Mouse (Mus musculus) heart, postnatal 36 days (tissue): ENCODE measurements around the gene Pard3. TPM values are rescaled to one million over a fixed set of nuclear protein-coding genes. Genes with fewer than 3 reads are reported as not detected.
A peak's percentile ranks its signal among the peaks of the same experiment; 100 is the strongest.

Experiments used
- DNase-seq, 2 experiments: peaks; one replicate each; pipeline ENCODE4 v3.0.0; 2021 to 2022
- intact Hi-C: fragments of 180-260 bp; cut with DNase I; formaldehyde crosslinking; loops from one replicate; pipeline ENCODE4 v1.15.1; 2025
- total RNA-seq, 2 experiments: library from RNA; stranded (reverse); gene quantifications; 2 replicates each; pipeline ENCODE4 v1.2.3; 2021

Pard3 gene
- 10 to 100 TPM; 30.9 to 33.5 TPM for total RNA-seq

DNA sequence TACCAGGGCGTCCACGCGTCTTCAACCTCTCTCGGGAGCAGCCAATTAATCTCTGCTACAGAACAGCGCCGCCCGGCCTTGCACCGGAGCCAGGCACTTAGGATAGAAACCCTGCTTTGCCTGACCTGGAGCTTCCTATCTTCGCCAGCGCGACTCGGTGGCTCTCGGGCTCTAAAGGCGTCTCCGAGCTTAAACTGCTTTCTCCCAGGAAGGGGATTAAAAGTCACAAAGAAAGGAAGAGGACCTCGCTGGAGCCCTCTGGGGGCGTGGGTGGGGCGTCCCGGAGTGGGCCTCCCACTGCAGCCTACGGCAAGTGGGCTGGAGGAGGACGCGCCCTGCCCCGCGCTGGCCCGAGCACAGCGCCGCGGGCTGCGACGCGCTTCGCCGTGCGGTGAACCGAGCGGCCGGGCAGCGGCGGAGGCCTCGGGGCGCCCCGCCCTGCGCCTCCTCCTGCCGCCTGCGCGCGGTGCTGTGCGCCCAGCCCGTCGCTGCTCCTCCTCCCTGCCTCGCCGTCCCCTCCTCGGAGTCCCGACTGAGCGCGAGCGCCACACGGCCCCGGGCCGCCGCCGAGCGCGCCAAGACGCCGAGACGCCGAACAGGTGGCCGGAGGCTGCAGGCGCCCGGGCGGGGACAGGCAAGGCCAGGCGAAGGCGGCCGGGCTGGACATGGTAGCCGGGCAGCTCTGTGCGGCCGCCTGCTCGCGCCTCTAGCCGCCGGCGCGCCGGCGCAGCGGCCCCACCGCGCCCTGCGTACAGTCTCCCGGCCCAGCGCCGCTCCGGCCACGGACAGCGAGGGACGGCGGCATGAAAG, at the start of gene Pard3:
TSS of gene Pard3 (plus strand) at position 343 of the 810 bp plus-strand sequence.
- peak; percentile 72 to 82 for DNase-seq
- intact Hi-C loops, result loop anchor here (2.0 to 5.0 kb wide), 3 partner anchors 75 to 114 kb away; no protein-coding TSS in a partner anchor

DNA sequence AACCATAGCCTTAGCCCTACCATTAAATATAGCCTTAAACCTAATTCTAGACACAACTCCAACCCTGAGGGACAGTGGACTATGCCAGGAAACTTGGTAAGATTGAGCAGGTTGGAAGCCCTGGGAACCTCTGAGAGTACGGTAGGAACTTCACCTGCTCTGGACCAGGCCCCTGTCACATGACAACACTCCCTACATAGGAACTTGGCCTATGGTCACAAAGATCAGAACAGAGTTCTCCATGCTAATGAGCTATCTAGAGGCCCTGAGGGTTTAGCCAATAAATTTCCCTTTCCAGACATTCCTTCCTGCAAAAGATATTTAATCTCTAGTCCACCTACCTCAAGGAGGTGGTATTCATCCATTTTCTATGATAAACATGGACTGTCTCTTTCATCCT, 41.9 kb upstream of the Pard3 start:
- DNase-seq, result no peak
- intact Hi-C loops, result loop anchor here (2.0 kb wide), 1 partner anchor 15 kb away; no protein-coding TSS in a partner anchor

- DNase-seq, result no peak
- intact Hi-C loops, result no loop called here
Measured at GRCm38 (mm10) chr8:127025256-127025717, 38.4 kb upstream of the Pard3 start.

DNA sequence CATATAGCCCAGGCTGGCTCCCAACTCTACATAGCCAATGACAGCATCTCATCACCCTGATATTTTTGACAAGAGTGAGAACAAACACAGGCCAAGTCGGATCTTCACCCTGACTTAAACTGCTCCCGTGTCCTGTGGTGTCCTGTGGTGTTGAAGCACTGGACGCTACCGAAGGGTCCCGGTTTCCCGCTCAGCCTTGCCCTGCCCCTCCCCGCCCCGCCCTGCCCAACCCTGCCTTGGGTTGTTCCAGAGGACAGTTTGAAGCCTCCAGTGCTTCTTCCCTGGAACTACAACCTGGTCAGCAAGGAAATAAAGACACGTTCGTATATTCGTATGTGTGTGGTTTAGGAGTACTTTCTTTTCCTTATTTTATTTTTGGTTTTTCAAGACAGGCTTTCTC, 37.9 kb upstream of the Pard3 start:
- intact Hi-C loops, result no loop called here
- DNase-seq, result no peak

- DNase-seq, result no peak
- intact Hi-C loops, result no loop called here
Measured at GRCm38 (mm10) chr8:127031476-127031875, 32.2 kb upstream of the Pard3 start.

- intact Hi-C loops, result no loop called here
- peak in 1 of 2 experiments; percentile 4 for DNase-seq
Measured at GRCm38 (mm10) chr8:127038928-127039327, 24.8 kb upstream of the Pard3 start.

GRCm38 (mm10) chr8:127049996-127050395, 13.7 kb upstream of the Pard3 start:
- intact Hi-C loops, result no loop called here
- no peak for DNase-seq

GRCm38 (mm10) chr8:127052132-127052531, 11.6 kb upstream of the Pard3 start:
- no peak for DNase-seq
- intact Hi-C loops, result no loop called here

DNA sequence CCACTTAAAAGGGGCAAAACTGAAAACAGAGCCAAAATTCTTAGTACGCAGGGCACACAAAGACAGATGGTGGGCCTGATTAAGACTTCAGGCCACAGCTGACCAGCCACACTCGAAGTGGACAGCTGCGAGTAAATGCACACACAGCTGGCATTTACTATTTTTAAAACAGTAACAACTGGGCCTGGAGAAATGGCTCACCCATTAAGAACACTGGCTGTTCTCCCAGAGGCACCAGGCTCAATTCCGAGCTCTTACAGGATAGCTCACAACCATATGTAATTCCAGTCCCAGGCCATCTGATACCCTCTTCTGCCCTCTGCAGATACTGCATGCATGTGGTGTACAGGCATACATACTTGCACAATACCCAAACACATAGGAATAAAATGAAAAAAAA, 8.6 kb upstream of the Pard3 start:
- intact Hi-C loops, result no loop called here
- no peak for DNase-seq

DNA sequence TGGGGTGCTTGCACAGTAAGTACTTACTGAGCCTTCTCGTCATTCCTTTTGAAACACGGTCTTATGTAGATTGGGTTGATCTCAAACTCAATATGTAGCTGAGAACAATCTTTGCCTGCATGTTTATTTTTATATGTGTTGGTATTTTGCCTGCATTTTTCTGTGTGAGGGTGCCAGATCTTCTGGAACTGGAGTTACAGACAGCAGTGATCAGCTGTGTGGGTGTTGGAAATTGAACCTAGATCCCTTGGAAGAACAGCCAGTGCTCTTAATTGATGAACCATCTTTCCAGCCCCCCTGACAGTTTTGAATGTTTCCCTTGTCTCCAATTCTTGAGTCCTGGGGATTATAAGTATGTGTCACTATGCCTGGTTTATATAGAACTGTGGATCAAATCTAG, 4.9 kb upstream of the Pard3 start:
- intact Hi-C loops, result no loop called here

DNA sequence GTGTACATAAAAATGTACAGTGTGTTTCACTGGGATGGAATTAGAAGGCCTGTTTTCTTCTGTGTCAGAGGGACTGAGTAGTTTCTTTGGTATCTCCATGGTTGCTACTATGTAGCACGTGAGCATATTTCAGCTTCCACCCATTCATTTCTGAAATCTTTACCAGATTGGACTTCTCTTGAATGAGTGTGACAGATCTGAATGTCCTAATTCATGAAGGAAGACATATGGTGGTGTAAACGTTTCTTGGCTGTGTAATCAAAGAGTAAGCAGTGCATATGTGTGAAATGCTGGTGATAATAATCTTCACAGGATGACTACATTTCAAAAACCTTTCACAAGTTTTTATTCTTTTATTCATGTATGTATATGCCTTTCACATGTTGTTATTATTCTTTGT, 3.9 kb upstream of the Pard3 start:
- intact Hi-C loops, result loop anchor here (5.0 kb wide), 1 partner anchor 117 kb away; no protein-coding TSS in a partner anchor

More for the DNA sequence above, 4.9 kb upstream of the Pard3 start:
- no peak for DNase-seq

GRCm38 (mm10) chr8:127064361-127065112, 844 bp downstream of the Pard3 start:
- DNase-seq, result peak; percentile 62 to 79
- intact Hi-C loops, result loop anchor here (2.0 to 5.0 kb wide), 2 partner anchors 74 to 113 kb away; no protein-coding TSS in a partner anchor

More for the DNA sequence above, 3.9 kb upstream of the Pard3 start:
- DNase-seq, result no peak

GRCm38 (mm10) chr8:127065113-127065473, 1.4 kb downstream of the Pard3 start:
- no peak for DNase-seq

DNA sequence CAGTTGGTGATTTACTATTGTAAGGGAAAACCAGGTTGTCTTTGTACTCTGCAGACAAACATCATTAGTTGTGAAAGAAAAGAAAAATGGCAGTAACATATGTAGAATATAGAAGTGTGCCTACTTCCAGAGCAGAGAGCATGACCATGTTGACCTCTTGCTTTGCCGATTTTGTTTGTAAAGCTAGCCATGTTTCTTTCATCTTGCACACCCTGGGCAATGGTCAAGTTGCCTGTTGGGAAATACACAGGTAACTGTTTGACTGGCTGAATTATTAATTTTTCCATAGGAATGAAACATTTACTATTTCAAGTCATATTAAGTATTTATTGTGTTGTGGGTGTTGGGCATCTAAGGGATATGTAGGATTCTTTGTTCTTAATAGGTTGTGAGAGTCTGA, 2.1 kb downstream of the Pard3 start:
- intact Hi-C loops, result loop anchor here (2.0 kb wide), 1 partner anchor 73 kb away; no protein-coding TSS in a partner anchor
- no peak for DNase-seq

More at GRCm38 (mm10) chr8:127065113-127065473, 1.4 kb downstream of the Pard3 start:
- intact Hi-C loops, result loop anchor here (2.0 kb wide), 1 partner anchor 74 kb away; no protein-coding TSS in a partner anchor

DNA sequence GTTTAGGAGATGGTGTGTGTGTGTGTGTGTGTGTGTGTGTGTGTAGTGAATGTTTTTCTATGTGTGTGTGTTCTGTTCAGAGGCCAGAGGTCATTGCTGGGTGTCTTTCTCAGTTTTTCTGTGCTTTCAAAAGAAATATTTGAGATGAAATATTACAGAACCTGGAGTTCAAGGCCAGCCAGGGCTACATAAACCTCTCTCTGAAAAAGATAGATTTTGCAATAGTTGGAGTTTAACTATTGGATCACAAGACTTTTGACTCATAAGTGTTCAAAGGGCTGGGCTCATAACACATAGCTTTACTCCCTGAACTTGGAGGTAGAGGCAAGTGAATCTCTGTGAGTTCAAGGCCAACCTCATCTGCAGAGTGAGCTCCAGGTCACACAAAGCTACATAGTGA, 2.8 kb downstream of the Pard3 start:
- DNase-seq, result no peak
- intact Hi-C loops, result no loop called here

- no peak for DNase-seq
- intact Hi-C loops, result no loop called here
Measured at GRCm38 (mm10) chr8:127068719-127069118, 5.0 kb downstream of the Pard3 start.

DNA sequence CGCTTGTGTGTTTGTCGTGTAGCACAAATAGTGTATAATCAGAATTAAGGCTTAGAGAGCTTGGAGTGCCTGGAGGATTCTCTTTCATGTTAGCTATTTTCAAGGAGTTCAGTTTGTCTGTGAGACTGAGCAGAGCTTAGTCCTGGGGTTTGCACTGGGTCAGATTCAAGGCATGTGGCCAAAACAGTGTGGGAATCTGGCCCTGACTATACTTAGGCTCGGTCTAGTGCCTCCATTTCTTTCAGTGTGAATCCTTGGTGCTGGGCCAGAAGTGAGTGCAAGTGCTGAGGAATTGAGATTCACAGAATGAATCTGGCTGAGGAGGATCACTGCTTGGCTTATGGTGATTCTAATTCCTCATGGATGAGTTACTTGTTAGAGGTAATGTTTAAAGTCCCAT, 6.5 kb downstream of the Pard3 start:
- DNase-seq, result peak; percentile 32 to 43

GRCm38 (mm10) chr8:127073052-127073618, 9.4 kb downstream of the Pard3 start:
- DNase-seq, result no peak
- intact Hi-C loops, result no loop called here

More for the DNA sequence above, 6.5 kb downstream of the Pard3 start:
- intact Hi-C loops, result no loop called here

DNA sequence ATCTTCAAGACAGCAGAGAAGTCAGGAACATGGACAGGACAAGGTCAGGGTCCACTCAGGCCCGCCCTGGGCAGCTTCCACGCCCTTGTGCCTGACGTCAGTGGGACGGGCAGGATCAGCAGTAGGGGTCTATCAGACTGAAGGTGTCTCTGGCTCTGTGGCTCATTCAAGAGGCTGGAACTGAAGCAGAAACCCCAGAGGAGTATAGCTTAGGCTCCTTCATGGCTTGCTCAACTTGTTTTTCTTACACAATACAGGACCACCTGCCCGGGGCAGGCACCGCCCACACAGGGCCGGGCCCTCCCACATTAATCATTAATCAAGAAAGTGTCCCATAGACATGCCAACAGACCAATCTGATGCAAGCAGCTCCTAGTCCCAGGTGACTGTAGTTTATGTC, 12.8 kb downstream of the Pard3 start:
- intact Hi-C loops, result no loop called here

DNA sequence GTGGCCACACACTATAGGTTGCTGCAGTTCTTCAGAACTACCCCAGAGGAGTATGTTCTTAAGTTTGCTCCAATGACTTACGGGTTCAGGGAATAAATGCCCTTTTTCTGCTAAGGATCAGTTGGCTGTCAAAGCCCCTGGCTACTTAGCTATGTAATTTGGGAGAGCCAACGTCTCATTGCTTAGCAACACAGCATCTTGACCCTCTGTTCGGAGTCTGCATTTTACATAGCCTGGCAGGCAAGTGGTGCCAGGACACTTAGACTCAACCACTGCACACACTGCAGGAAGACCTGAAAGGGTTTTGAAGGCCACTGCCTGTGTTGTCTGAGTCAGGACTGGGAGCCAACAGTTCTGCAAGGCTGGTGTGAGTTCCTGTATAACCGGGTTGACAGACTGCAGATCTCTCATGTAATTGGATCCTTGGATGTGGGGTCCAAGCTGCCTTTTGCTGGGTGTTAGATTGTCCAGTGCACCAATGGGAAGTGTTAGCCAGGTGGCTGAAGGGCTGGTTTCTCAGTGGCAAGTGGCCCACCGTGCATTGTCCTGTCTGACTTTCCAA, 15.6 kb downstream of the Pard3 start:
- intact Hi-C loops, result no loop called here
- no peak for DNase-seq

More for the DNA sequence above, 12.8 kb downstream of the Pard3 start:
- DNase-seq, result no peak
